8 mouse cellular contexts compared by ENCODE assay signal in genomic region chr19:55953207-55953606, GRCm38 (mm10).
DNase-seq lines count a peak whose midpoint lies in the region; ATAC-seq lines count a peak whose summit lies in the region.

No protein-coding gene starts in this region.

- no peak overlapping the region for H3K4me2 ChIP-seq in limb, embryonic 12.5 days

- no peak overlapping the region for H3K9ac ChIP-seq in limb, embryonic 12.5 days (replicated peaks)

- no peaks in the 10 kb centered on the region for H3K9me3 ChIP-seq in limb, embryonic 12.5 days

- H3K27ac ChIP-seq in limb, embryonic 12.5 days, result peak overlapping the region; percentile 74

- no peak overlapping the region for H3K4me3 ChIP-seq in limb, embryonic 12.5 days (replicated peaks)

- no peaks in the 10 kb centered on the region for H3K36me3 ChIP-seq in limb, embryonic 12.5 days

- WGBS in limb, embryonic 12.5 days, result 75% methylated on average over 3 of the region's 3 CpGs

- peaks cover 14% of the 10 kb centered on the region for H3K4me1 ChIP-seq in limb, embryonic 12.5 days (replicated peaks)

- intact Hi-C loops in heart, postnatal 14 days (cut with DNase I), result no loop called here

- DNase-seq in adrenal gland, adult 2 months, result peak; percentile 27
- DNase-seq in adrenal gland, adult 18-20 months (ENCODE audit: low spot score in 2 of 2), result no peak
- DNase-seq in testis, postnatal 10 days (ENCODE audit: low spot score), result peak; percentile 63
- DNase-seq in testis, postnatal 14 days (ENCODE audit: low spot score), result no peak
- peak; percentile 53 to 57 for DNase-seq in heart, postnatal 14 days
- DNase-seq in thymus, postnatal 4 days, result no peak
- DNase-seq in urinary bladder, adult 2 months (ENCODE audit: low spot score), result no peak

- 0 out of 2 replicates have a peak, but pooled peaks have one; percentile 26 for ATAC-seq in limb, embryonic 12.5 days (ENCODE audit: insufficient number of reproducible peaks, insufficient read depth, low FRiP score, low TSS enrichment, low read depth)

- no peaks in the 10 kb centered on the region for H3K27me3 ChIP-seq in limb, embryonic 12.5 days

Comparison
In these comparisons a context has a peak if more than half of its experiments do, and no peak if none do; other contexts are left out.
1. DNase-seq: peak in adrenal gland, adult 2 months (single experiment), testis, postnatal 10 days (single experiment) and heart, postnatal 14 days (2 of 2); none in adrenal gland, adult 18-20 months (0 of 2), testis, postnatal 14 days (single experiment), thymus, postnatal 4 days (single experiment) and urinary bladder, adult 2 months (single experiment).